Mouse (Mus musculus) lung, embryonic 15.5 days (tissue): ENCODE data around the gene 4931414P19Rik. TPM values are rescaled to one million over a fixed set of nuclear protein-coding genes. Genes with fewer than 3 reads are reported as not detected.

ENCODE experiments used
- ATAC-seq: fragments of 200-750 bp; cut with Nextera tagmentation; 2 replicates; pipeline ENCODE4 v1.8.0; 2017; ENCODE audit warnings: moderate number of reproducible peaks, borderline replicate concordance; ENCODE audit not compliant: low FRiP score, low TSS enrichment; ENCODE audit errors: extremely low read depth
- H3K27ac ChIP-seq: fragments of 300-500 bp; sonication (generic); 2 replicates; pipeline ENCODE4 v1.5.1; 2015; ENCODE audit warnings: moderate library complexity, mild to moderate bottlenecking, inconsistent platforms
- H3K27me3 ChIP-seq: fragments of 300-500 bp; sonication (generic); 2 replicates; pipeline ENCODE4 v1.6.1; 2015; ENCODE audit warnings: inconsistent platforms
- H3K36me3 ChIP-seq: fragments of 300-500 bp; sonication (generic); 2 replicates; pipeline ENCODE4 v1.6.1; 2015; ENCODE audit warnings: inconsistent platforms
- H3K4me1 ChIP-seq: fragments of 300-500 bp; sonication (generic); 2 replicates; pipeline ENCODE4 v1.6.1; 2015; ENCODE audit warnings: inconsistent platforms
- H3K4me2 ChIP-seq: fragments of 300-500 bp; sonication (generic); 2 replicates; pipeline ENCODE4 v1.6.1; 2015; ENCODE audit warnings: inconsistent platforms, mild to moderate bottlenecking, moderate library complexity
- H3K4me3 ChIP-seq: fragments of 300-500 bp; sonication (generic); 2 replicates; pipeline ENCODE4 v1.5.1; 2015; ENCODE audit warnings: mild to moderate bottlenecking, inconsistent platforms
- H3K9ac ChIP-seq: fragments of 300-500 bp; sonication (generic); 2 replicates; pipeline ENCODE4 v1.6.1; 2015; ENCODE audit warnings: inconsistent platforms
- H3K9me3 ChIP-seq: fragments of 300-500 bp; sonication (generic); 2 replicates; pipeline ENCODE4 v1.6.1; 2016; ENCODE audit warnings: inconsistent platforms
- WGBS: fragments of 180-500 bp; shearing (Covaris S2); methylation state at CpG from one replicate; pipeline ENCODE4 v1.1.7; 2015; 5-methylcytosine and 5-hydroxymethylcytosine counted together
- polyA plus RNA-seq: library from polyadenylated mRNA; unstranded; fragments of >200 nt; fragmentation: Nextera tagmentation; extraction: Ambion mirVana; gene quantifications from 2 replicates; pipeline ENCODE4 v1.2.1, GENCODE M21; 2015

4931414P19Rik gene
- 8.6 and 8.8 TPM in 2 replicates for polyA plus RNA-seq

- no peaks in the 10 kb centered on the region for H3K9me3 ChIP-seq
- peak; percentile 69; the same call in 1 of the 2 replicates for ATAC-seq
- H3K4me2 ChIP-seq = peak within 1 kb of the TSS; percentile 71
- peak within 1 kb of the TSS; percentile 86 for H3K27ac ChIP-seq
- 1% methylated on average over 39 of the region's 39 CpGs for WGBS
- H3K4me1 ChIP-seq = peaks cover 20% of the 10 kb centered on the region
- H3K27me3 ChIP-seq = no peaks in the 10 kb centered on the region
- peak within 1 kb of the TSS; percentile 52 for H3K4me3 ChIP-seq
- H3K36me3 ChIP-seq = no peaks in the 10 kb centered on the region
- peak within 1 kb of the TSS; percentile 54 for H3K9ac ChIP-seq
These were observed at the start of gene 4931414P19Rik for GRCm38 (mm10) chr14:54605752-54606321. TSS of gene 4931414P19Rik (minus strand) at chr14:54605993.

- Histone ChIP-seq H3K4me3 (peak overlapping the region; percentile 66), H3K27ac (peak overlapping the region; percentile 69), H3K36me3 (peaks cover 63% of the 10 kb centered on the region), H3K4me2 (peak overlapping the region; percentile 57), H3K4me1 (peaks cover 30% of the 10 kb centered on the region), H3K9me3 (no peaks in the 10 kb centered on the region), H3K27me3 (no peaks in the 10 kb centered on the region), H3K9ac (peak overlapping the region; percentile 76)
- ATAC-seq = peak; percentile 90
- whole genome bisulfite sequencing = 2% methylated on average over 12 of the region's 12 CpGs
These were observed 47.7 kb upstream of the 4931414P19Rik start for GRCm38 (mm10) chr14:54653496-54653895.

- WGBS = 2% methylated on average over 7 of the region's 7 CpGs
- no peak for ATAC-seq
- H3K4me2 ChIP-seq = peak overlapping the region; percentile 57
- H3K9me3 ChIP-seq = no peaks in the 10 kb centered on the region
- H3K4me1 ChIP-seq = peaks cover 32% of the 10 kb centered on the region
- H3K9ac ChIP-seq = peak overlapping the region; percentile 76
- peak overlapping the region; percentile 66 for H3K4me3 ChIP-seq
- no peaks in the 10 kb centered on the region for H3K27me3 ChIP-seq
- H3K36me3 ChIP-seq = peaks cover 63% of the 10 kb centered on the region
- H3K27ac ChIP-seq = peak overlapping the region; percentile 69; the same call in 1 of the 2 replicates
These were observed 47.0 kb upstream of the 4931414P19Rik start for GRCm38 (mm10) chr14:54652787-54653186.

- Histone ChIP-seq H3K9ac (peak overlapping the region; percentile 25; the same call in 1 of the 2 replicates), H3K4me3 (no peak overlapping the region), H3K4me1 (peaks cover 34% of the 10 kb centered on the region), H3K4me2 (peak overlapping the region; percentile 57; the same call in 1 of the 2 replicates), H3K27ac (peak overlapping the region; percentile 69; the same call in 1 of the 2 replicates), H3K36me3 (peaks cover 63% of the 10 kb centered on the region), H3K9me3 (no peaks in the 10 kb centered on the region), H3K27me3 (no peaks in the 10 kb centered on the region)
- no peak; the same call in 1 of the 2 replicates for ATAC-seq
- 77% methylated on average over 4 of the region's 4 CpGs for WGBS
These were observed 45.8 kb upstream of the 4931414P19Rik start for GRCm38 (mm10) chr14:54651556-54651955.

- no peak overlapping the region for H3K9ac ChIP-seq
- no peaks in the 10 kb centered on the region for H3K27me3 ChIP-seq
- peak overlapping the region; percentile 58; the same call in 1 of the 2 replicates for H3K27ac ChIP-seq
- H3K9me3 ChIP-seq = no peaks in the 10 kb centered on the region
- ATAC-seq = peak; percentile 53; the same call in 1 of the 2 replicates
- peaks cover 63% of the 10 kb centered on the region for H3K36me3 ChIP-seq
- peaks cover 37% of the 10 kb centered on the region for H3K4me1 ChIP-seq
- H3K4me2 ChIP-seq = no peak overlapping the region
- 56% methylated on average over 23 of the region's 23 CpGs for WGBS
- no peak overlapping the region for H3K4me3 ChIP-seq
These were observed 45.0 kb upstream of the 4931414P19Rik start for GRCm38 (mm10) chr14:54650621-54651454.

GRCm38 (mm10) chr14:54647900-54648299 lies 42.1 kb upstream of the 4931414P19Rik start:
- no peak for ATAC-seq
- Histone ChIP-seq H3K4me3 (no peak overlapping the region), H3K9me3 (no peaks in the 10 kb centered on the region), H3K36me3 (peaks cover 87% of the 10 kb centered on the region), H3K9ac (no peak overlapping the region), H3K4me1 (peaks cover 30% of the 10 kb centered on the region), H3K27ac (no peak overlapping the region), H3K4me2 (no peak overlapping the region), H3K27me3 (no peaks in the 10 kb centered on the region)
- 78% methylated on average over 4 of the region's 4 CpGs for WGBS

GRCm38 (mm10) chr14:54646898-54647636 lies 41.3 kb upstream of the 4931414P19Rik start:
- peaks cover 22% of the 10 kb centered on the region for H3K4me1 ChIP-seq
- 72% methylated on average over 8 of the region's 8 CpGs for WGBS
- peaks cover 94% of the 10 kb centered on the region for H3K36me3 ChIP-seq
- no peak overlapping the region for H3K9ac ChIP-seq
- no peak overlapping the region for H3K4me3 ChIP-seq
- H3K27ac ChIP-seq = no peak overlapping the region
- no peak overlapping the region for H3K4me2 ChIP-seq
- no peaks in the 10 kb centered on the region for H3K27me3 ChIP-seq
- no peak for ATAC-seq
- no peaks in the 10 kb centered on the region for H3K9me3 ChIP-seq

GRCm38 (mm10) chr14:54646455-54646854 lies 40.7 kb upstream of the 4931414P19Rik start:
- ATAC-seq = no peak

GRCm38 (mm10) chr14:54644294-54644693 lies 38.5 kb upstream of the 4931414P19Rik start:
- no peak for ATAC-seq
- 75% methylated on average over 9 of the region's 9 CpGs for WGBS

More at GRCm38 (mm10) chr14:54646455-54646854, 40.7 kb upstream of the 4931414P19Rik start:
- no peaks in the 10 kb centered on the region for H3K9me3 ChIP-seq
- peaks cover 89% of the 10 kb centered on the region for H3K36me3 ChIP-seq
- 89% methylated on average over 17 of the region's 17 CpGs for WGBS
- H3K9ac ChIP-seq = no peak overlapping the region
- H3K4me1 ChIP-seq = peaks cover 17% of the 10 kb centered on the region
- no peak overlapping the region for H3K4me2 ChIP-seq
- H3K27me3 ChIP-seq = no peaks in the 10 kb centered on the region
- no peak overlapping the region for H3K4me3 ChIP-seq
- no peak overlapping the region for H3K27ac ChIP-seq

GRCm38 (mm10) chr14:54643011-54643410 lies 37.2 kb upstream of the 4931414P19Rik start:
- no peaks in the 10 kb centered on the region for H3K9me3 ChIP-seq
- H3K4me2 ChIP-seq = no peak overlapping the region
- peaks cover 58% of the 10 kb centered on the region for H3K36me3 ChIP-seq
- no peak overlapping the region for H3K4me3 ChIP-seq
- H3K27ac ChIP-seq = no peak overlapping the region
- WGBS = 85% methylated on average over 2 of the region's 2 CpGs
- H3K9ac ChIP-seq = no peak overlapping the region
- H3K27me3 ChIP-seq = no peaks in the 10 kb centered on the region
- peaks cover 20% of the 10 kb centered on the region for H3K4me1 ChIP-seq
- no peak for ATAC-seq

More at GRCm38 (mm10) chr14:54644294-54644693, 38.5 kb upstream of the 4931414P19Rik start:
- Histone ChIP-seq H3K4me2 (no peak overlapping the region), H3K27ac (no peak overlapping the region), H3K4me1 (peaks cover 25% of the 10 kb centered on the region), H3K4me3 (no peak overlapping the region), H3K9ac (no peak overlapping the region; the same call in 1 of the 2 replicates), H3K36me3 (peaks cover 69% of the 10 kb centered on the region), H3K27me3 (no peaks in the 10 kb centered on the region), H3K9me3 (no peaks in the 10 kb centered on the region)

GRCm38 (mm10) chr14:54642224-54642944 lies 36.6 kb upstream of the 4931414P19Rik start:
- Histone ChIP-seq H3K9ac (no peak overlapping the region), H3K27ac (no peak overlapping the region), H3K4me1 (peaks cover 20% of the 10 kb centered on the region), H3K9me3 (no peaks in the 10 kb centered on the region), H3K4me3 (no peak overlapping the region), H3K4me2 (no peak overlapping the region), H3K27me3 (no peaks in the 10 kb centered on the region), H3K36me3 (peaks cover 52% of the 10 kb centered on the region)
- WGBS = 79% methylated on average over 25 of the region's 25 CpGs
- no peak for ATAC-seq
